Mouse (Mus musculus) c-Kit-positive CD71-negative TER-119-negative erythroid progenitor cells, embryonic 14.5 days (primary cell): ENCODE measurements around the gene Gm17304.
A peak's percentile ranks its signal among the peaks of the same experiment; 100 is the strongest.

ENCODE experiments used
- DNase-seq: peaks from one replicate; pipeline ENCODE4 v3.0.0-alpha.2; 2013; ENCODE audit warnings: low read depth

Gm17304 gene

DNA sequence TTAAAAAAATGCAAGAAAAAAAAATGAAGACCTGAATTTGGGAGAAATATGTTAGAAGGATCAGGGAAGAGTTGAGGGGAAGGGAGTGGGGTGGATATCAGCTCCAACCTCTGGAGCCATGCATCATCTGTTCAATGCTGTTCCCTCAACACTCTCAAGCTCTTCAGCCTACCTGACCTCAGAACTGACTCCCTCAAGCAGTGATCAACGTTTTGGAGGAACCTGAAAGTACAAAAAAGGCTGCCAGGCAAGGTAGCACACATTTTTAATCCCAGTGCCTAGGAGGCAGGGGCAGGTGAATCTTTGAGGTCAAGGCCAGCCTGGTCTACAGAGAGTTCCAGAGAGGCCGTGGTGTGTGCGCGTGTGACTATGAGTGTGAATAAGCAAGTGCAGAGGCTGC, at the start of gene Gm17304:
Gene Gm17304, plus strand, starts transcription at position 301 of the 400 bp plus-strand sequence.
- DNase-seq: no peak

DNA sequence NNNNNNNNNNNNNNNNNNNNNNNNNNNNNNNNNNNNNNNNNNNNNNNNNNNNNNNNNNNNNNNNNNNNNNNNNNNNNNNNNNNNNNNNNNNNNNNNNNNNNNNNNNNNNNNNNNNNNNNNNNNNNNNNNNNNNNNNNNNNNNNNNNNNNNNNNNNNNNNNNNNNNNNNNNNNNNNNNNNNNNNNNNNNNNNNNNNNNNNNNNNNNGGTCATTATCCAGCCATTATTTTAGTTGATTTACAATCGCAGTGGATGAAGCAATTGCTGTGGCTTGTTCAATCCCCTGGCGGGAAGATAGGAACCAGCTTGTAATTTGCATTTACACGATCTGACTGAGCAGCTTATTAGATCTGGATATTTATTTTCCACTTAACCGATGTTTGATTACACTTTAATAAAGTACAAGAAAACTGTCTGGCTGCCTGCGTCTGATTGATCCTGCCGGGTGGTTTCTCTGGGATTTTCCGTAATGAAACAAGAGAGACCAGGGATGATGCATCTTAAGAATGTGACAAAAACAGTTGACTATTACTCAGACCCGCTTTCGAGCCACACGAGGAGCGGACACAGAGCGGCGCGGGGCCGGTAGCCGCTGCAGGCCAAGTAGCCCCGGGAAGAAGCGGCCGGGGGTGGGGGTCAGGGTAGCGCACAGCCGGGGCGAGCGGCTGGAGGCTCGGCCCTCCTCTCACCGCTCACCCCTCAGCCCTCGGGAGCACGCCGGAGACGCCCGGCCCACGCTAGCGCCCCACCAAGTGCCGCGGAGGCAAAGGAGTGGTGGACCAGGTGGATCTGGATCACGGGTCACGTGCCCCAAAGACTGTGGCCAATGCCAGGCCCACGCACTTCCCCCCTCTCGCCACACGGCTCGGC, 48.0 kb upstream of the Gm17304 start:
- no peak for DNase-seq

- DNase-seq: no peak
These were observed 47.4 kb upstream of the Gm17304 start for GRCm38 (mm10) chr5:106561499-106561822.

DNA sequence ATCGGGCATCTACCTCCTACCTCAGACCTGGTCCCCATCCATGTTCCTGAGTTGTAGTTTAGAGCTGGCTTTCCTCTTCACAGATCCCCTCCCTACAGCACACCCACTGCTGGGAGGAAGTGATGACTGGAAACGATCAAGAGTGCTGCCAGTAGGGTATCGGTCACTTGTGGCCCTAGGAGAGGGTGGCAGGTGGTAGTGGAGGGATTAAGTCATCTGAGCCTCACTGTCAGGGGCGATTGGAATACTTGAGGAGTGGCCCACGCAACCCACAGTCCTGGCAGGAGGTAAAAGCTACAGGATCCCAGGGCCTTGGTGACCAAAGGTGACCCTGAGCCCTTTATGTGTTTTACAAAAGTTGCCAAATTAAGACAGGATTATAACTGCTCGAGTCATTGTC, 42.9 kb upstream of the Gm17304 start:
- DNase-seq: no peak

DNA sequence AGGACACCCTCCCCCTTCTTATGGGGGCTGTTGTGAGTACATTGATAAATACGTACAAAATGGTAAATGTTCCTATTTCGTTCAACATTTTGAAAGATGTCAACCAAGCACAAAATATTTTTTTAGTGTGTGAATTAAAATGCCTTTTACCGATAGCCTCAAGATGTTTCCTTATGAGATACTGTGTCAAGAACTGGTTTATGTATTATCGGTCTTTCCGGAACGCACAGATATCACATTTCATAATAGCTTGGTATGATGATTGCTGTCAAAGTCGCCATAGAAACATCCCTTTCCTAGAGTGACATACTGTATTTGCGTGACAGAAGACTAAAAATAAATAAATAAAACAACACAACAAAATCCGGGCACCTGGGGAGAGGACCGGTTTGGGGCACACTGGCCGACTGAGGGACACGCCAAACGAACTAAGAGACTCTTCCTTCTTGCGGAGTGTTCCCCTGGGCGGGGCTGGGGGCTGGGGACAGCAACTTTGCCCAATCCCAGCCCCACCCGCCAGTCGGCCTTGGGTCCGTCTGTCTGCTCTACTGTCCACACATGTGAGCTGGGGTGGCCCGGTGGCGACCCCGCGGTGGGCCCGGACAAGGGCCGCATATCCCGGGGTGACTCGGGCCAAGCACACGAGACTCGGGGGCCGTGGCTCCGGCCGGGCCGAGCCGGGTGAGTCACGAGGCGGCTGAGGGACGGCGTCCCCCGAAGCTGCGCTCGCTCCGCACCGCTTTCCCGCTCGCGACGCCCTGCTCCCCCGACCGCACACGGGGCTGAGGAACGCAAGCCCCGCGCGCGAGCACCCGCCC, 34.9 kb upstream of the Gm17304 start:
- DNase-seq: no peak

DNA sequence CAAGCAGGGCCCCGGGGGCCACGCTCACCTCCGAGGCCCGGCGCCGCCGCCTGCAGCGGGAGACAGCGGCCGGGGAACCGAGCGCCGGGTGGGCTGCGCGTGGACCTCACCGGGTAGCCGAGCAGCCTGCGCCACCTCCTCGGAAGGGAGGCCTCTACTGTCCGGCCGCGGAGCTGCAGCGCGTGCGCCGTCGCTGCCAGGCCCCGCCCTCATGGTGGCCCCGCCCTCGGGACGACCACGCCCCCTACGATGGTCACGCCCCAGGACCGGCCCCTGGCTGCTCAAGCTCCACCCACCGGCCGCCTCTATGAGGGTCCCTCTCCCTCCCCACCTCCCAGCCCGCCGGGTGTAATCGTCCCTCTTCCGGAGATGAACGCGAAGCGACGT, 34.3 kb upstream of the Gm17304 start:
- DNase-seq: peak; percentile 33

DNA sequence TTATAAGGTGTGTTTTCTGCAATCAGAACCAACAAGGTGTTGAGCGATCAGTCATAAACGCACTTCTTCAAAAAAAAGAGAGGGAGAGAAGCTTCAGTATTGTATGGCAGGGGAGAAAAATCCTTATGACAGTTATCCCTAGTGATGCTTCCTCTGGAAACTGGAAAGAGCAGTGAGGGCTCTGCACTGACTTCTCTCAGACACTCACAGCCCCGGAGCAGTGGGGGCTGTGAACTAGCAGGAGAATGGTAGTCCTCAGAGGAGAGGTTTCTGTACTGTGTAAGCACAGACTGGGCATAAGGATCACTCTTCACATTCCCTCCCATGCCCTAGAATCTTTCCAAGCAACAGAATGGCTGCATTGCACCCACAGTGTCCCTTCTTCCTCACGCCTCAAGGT, 33.8 kb upstream of the Gm17304 start:
- DNase-seq: no peak

- no peak for DNase-seq
These were observed 31.5 kb upstream of the Gm17304 start for GRCm38 (mm10) chr5:106577237-106577888.

- no peak for DNase-seq
These were observed 28.0 kb upstream of the Gm17304 start for GRCm38 (mm10) chr5:106580943-106581342.

GRCm38 (mm10) chr5:106589006-106589405, 19.9 kb upstream of the Gm17304 start:
- DNase-seq: no peak

- no peak for DNase-seq
These were observed 19.2 kb upstream of the Gm17304 start for GRCm38 (mm10) chr5:106589670-106590069.

- no peak for DNase-seq
These were observed 18.2 kb upstream of the Gm17304 start for GRCm38 (mm10) chr5:106590686-106591085.

DNA sequence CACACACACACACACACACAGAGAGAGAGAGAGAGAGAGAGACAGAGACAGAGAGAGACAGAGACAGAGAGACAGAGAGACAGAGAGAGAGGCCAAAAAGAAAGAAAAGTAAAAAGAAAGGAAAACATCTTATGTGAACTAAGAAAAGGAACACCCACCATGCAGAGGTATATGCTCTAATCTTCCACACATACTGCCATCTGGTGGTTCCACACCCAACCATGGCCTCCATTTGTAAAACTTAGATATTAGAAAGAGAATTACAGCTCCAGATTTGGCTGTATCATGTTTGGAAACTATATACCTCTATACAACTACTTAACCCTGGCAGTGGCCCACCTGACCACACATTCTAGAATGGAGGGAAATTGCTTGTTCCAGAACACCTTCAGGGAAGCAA, 14.5 kb upstream of the Gm17304 start:
- DNase-seq: no peak

DNA sequence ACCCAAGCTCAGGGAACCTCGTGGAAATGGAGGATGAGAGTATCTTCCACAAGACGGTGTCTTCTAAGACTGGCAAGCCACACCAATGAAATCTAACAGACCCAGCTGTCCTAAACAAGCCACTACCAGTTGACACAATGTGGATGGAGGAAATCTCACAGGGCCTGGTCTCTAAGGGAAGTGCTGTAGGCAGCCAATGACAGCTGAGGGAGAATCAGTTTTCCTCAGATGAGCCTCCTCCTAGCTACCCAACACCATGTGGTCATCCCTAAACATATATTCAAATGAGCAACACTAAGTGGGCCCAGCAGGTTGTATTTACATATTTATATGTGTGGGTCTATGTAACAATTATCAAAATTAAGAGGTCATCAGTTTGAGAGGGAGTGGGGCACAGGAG, 11.4 kb upstream of the Gm17304 start:
- no peak for DNase-seq

DNA sequence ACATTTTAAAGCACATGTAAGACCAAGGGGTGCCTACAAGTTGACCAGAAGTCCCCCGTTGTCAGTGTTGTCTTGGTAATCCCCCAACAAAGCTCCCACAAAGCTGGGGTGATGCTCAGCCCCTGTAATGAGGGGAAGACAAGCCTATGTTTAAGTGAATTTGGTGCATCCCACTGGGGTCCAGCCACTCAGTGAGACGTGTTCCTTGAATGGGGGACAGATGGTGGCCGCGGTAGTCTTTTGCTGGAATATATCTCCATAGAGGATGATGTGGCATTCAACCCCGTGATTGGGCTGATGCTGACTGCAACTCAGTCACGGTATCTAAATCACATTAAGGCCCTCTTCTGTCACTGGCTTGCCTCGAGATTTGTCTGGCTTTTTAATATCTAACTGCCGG, 9.4 kb upstream of the Gm17304 start:
- DNase-seq: no peak

GRCm38 (mm10) chr5:106604381-106604780, 4.5 kb upstream of the Gm17304 start:
- no peak for DNase-seq

- no peak for DNase-seq
These were observed 3.8 kb upstream of the Gm17304 start for GRCm38 (mm10) chr5:106605096-106605495.

- no peak for DNase-seq
These were observed 1.8 kb upstream of the Gm17304 start for GRCm38 (mm10) chr5:106607081-106607480.

DNA sequence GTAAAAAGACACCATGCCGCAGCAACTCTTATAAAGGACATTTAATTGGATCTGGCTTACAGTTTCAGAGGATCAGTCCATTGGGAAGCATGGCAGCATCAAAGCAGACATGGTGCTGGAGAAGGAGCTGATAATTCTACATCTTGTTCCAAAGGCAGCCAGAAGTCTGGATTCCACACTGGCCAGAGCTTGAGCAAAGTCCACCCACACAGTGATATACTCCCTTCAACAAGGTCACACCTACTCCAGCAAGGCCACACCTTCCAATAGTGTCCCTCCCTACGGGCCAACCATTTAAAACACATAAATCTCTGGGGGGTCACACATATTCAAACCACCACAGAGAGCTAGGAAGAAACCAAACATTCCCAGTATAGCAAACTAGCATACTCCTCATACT, 3.3 kb downstream of the Gm17304 start:
- DNase-seq: no peak

- DNase-seq: no peak
These were observed 5.7 kb downstream of the Gm17304 start for GRCm38 (mm10) chr5:106614570-106614969.

DNA sequence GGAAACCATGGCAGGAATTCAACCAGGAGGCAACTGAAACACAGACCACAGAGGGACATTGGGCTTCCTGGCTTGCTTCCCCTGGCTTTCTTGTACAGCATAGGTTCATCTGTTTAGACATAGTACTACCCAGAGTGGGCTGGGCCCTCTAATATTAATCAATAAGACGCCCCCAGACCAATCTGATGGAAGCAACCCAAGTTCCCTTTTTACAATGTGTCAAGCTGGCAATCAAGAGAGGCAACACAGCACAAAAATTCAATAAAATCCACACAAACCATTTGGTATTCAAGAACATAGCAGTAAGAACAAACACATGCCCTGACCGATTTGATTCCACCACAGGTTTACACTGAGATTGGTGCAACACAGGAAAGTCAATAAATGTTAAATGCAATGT, 6.1 kb downstream of the Gm17304 start:
- DNase-seq: no peak

- DNase-seq: no peak
These were observed 11.5 kb downstream of the Gm17304 start for GRCm38 (mm10) chr5:106620446-106620845.

DNA sequence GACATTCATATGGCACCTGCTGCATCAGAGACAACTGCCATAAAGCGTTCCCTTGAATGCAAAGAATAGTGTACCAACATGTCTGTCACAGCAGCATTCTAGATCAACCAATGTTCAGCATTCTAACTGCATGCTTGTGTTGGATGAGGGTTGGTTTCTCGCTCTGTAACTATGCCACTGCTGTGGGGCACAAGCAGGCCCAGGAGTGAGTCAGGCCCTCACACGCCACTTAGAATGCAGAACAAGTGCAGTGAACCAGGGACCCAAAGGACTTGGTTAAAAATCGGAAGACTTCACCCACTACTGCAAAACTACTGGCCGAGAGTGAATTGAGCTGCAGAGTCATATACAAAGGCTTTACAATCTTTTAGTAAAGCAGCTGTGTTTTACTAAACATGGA, 13.3 kb downstream of the Gm17304 start:
- no peak for DNase-seq
